Mouse (Mus musculus): ENCODE data around the gene Tstd3.
"Not testable (repeated sequence)": the region's sequence is repeated elsewhere in the genome, so short reads cannot be mapped to it uniquely, and the experiment has no call there.

Tstd3 gene

DNA sequence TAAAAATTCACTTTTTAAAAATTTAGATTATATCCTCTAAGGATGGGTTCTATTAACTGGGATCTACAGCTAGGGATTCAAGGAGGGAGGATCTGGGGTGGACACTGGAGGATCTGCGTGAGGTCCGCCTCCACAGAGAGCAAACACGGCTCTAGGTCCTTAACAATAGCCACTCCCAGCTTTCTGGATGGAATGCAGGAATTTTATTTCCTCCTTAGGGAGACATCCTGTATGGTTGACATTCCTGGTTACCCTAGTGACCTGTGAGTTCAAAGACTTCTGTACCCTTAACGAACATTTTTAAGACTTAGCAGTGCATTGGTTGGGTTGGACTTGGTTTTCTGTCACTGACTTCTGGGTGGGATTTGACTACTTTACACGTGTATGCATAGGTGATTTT is 21.3 kb downstream of the Tstd3 start:
- in situ Hi-C loops (cut with MboI, MseI): no loop called here

DNA sequence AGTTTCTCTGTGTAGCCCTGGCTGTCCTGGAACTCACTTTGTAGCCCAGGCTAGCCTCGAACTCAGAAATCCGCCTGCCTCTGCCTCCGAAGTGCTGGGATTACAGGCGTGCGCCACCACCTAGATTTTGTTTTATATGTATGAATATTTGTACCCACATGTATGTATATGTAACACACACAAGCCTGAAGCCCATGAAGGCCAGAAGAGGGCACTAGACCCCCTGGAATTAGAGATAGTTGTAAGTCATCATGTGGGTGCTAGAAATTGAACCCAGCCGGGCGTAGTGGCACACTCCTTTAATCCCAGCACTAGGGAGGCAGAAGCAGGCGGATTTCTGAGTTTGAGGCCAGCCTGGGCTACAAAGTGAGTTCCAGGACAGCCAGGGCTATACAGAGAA is 22.9 kb downstream of the Tstd3 start:
- in situ Hi-C loops (cut with MboI, MseI): not testable (repeated sequence)

DNA sequence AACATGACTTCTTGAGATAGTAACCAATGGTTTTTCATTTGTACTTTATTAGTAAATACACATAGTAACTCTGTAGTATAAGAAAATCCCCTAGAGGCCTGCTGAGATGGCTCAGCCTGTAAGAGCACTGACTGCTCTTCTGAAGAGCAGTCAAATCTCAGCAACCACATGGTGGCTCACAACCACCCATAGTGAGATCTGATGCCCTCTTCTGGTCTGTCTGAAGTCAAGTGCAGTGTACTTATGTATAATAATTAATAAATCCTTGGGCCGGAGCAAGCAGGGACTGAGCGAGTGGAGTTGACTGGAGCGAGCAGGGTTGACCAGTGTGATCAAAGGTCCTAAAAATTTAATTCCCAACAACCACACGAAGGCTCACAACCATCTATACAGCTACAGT is 27.8 kb downstream of the Tstd3 start:
- in situ Hi-C loops (cut with MboI, MseI): no loop called here

DNA sequence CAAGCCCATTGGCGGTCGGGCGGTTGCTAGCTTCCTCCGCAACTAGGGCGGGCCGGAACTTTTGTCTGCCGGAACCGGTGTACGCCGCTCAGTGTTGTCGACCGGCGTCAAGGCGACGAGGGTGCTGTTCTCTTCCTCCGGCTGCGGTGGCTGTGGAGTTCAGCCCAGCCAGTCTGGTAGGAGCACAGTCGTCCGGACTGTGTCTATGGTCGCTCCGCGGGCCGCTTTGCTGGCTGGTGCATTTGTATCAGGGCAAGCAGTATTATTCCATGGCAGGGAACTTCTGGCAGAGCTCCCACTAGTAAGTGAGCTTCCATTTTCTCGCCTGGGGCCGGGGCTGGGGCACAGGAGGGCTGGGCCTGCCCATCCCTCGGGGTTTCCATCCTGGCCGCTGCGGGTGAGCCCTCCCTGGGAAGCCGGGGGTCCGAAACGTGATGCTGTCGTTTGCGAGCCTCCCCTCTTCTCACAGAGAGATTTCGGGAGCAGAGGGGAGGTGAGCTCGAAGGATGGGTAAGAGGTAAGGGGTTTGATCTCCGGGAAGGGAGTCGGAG is 39.3 kb downstream of the Tstd3 start, which contains the start of gene Ccnc:
Gene Ccnc (plus strand): TSS at position 87 of the 551 bp plus-strand sequence.
- in situ Hi-C loops (cut with MboI, MseI): no loop called here

DNA sequence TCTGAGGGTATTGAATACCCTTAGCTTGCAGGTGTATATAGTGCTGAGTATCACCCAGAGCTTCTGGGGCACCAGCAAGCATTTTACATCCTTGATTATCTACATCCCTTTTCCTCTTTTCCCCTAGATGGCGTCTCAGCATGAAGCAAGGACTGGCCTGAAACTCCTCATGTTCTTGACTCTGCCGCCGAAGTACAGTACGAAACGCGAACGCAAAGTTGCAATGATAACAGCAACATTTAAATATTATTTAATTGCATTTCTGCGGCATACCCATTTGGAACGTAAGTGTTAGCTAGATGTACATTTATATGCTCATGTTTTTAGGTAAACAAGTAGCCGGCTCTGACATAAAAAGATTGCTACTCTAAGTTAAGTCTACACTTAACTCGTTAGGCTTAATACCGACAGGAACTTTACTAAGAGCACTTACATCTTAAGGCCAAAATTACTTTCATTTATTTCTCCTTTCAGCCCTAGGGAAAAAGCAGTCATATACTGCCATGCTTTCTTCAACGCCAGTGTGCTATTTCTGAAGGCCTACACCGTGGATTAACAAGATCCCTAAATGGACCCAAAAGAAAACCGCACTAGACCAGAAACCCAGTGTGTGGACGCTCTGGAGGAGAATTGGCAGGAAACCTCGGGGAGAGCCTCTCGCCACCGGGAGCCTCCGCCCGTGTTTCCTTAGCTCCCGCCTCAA is 39.9 kb downstream of the Tstd3 start:
- in situ Hi-C loops (cut with MboI, MseI): no loop called here

DNA sequence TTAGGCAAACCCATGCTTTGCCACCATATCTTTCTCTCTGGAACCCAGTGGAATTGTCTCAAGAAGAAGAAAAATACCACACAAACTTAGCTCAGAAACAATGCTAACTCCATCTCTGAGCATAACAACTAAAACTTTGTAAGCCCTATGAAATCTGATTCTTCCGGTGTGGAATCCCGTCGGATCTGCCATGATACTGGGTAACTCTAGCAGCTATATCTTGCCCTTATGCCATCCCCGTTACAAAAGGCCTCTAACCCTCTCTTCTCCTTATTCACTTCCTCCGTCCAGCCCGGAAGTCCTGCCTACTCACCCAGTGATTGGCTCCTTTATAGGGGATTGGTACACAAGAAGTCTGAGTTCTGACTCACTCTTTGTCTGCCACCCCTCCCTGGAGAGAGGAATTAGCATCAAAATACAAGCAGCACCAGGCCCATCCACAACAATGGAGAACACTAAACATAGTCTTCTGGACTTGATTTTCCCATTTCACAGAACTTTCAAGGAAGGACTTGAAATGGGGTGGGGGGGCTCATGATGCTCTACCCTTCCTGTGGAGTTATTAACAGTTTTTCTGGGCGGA is 44.2 kb downstream of the Tstd3 start:
- in situ Hi-C loops (cut with MboI, MseI): no loop called here

DNA sequence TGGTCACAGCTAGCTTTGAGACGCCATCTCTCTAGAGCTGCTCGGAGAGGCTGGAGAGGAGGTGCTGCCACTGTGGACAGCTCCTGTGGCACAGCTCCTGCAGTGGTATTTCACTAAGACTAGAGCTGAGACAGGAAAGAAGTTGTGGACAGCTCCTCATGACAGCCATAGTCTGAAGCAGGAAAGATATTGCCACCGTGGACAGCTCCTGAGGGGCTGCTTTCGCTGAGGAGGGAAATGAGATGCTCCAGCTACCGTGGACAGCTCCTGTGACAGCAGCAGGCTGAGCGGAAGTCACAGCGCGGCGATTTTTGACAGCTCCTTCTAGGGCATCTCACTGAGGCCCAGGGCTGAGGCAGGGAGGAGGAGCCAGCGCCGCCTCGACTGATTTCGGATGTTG is 54.9 kb downstream of the Tstd3 start:
- in situ Hi-C loops (cut with MboI, MseI): no loop called here

Data from T-helper 1 cell (primary cell).